Mouse (Mus musculus): ENCODE data around the gene Ifnlr1. TPM values are rescaled to one million over a fixed set of nuclear protein-coding genes. Genes with fewer than 3 reads are reported as not detected.

Gene Ifnlr1
- polyA plus RNA-seq, 1 experiment from 2014 or later: 1.8 TPM

DNA sequence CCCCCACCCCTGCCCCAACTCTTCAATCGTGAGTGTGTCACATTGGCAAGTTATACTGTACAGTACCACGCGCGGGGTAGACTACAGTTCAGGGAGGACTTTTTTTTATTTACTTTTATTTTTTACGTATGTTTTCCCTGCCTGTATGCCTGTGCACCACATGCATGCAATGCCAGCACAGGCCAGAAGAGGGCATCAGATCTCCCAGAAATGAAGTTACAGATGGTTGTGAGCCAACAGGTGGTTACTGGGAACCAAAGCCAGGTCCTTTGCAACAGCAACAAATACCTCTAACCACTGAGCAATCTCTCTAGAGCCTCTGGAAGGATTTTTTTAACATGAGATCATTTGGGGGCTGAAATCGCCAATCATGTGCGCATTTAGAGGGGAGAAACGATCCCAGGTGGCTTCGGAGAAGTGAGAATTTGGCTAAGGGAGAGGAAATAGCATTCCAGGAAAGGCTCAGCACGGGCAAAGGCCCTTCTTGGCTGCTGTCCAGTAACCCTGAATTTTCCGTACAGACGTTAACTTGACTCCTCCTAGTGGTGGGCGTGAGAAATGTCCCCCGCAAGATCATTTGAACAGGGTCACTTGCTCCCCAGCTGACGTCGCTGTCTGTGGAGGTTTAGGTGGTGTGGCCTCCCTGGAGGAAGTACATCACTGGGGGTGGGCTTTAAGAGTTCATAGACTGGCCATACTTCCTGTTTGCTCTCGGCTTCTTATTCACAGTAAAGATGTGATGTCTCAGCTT is 36.6 kb downstream of the Ifnlr1 start:
- 67% methylated on average over 17 of the region's 17 CpGs for WGBS

DNA sequence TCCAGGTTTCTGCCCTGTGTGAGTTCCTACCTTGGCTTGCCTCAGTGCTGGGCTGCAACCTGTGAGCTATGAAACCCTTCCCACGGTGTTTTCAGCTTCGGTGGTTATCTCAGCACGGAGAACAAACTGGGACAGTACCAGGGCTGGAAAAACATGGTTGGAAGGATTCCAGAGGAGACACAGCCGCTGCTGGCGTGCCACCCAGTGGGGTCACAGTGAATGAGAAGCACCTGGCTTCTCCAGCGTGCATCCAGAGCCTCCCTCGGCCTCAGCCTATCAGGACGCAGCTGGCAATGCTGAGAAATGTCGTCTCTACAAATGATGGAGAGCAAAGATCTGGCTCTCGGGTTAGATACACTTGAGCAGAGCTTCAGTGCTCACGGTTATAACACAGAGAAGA is 40.3 kb downstream of the Ifnlr1 start:
- WGBS: 52% methylated on average over 11 of the region's 11 CpGs
- H3K4me3 ChIP-seq (replicated peaks): no peak overlapping the region
- no peaks in the 10 kb centered on the region for H3K27me3 ChIP-seq (replicated peaks)
- H3K9ac ChIP-seq: no peak overlapping the region
- H3K36me3 ChIP-seq: no peaks in the 10 kb centered on the region
- no peak for ATAC-seq (ENCODE audit: insufficient read depth, low FRiP score, low read depth)
- H3K27ac ChIP-seq: no peak overlapping the region
- H3K9me3 ChIP-seq: no peaks in the 10 kb centered on the region
- H3K4me2 ChIP-seq: no peak overlapping the region
- H3K4me1 ChIP-seq: peaks cover 17% of the 10 kb centered on the region; the same call in 1 of the 2 replicates

More for the DNA sequence above, 36.6 kb downstream of the Ifnlr1 start:
- Histone ChIP-seq H3K27me3 (replicated peaks) (no peaks in the 10 kb centered on the region), H3K9me3 (no peaks in the 10 kb centered on the region), H3K4me1 (peaks cover 11% of the 10 kb centered on the region; the same call in 1 of the 2 replicates), H3K4me2 (no peak overlapping the region), H3K27ac (no peak overlapping the region), H3K9ac (no peak overlapping the region), H3K4me3 (replicated peaks) (no peak overlapping the region), H3K36me3 (no peaks in the 10 kb centered on the region)
- no peak for ATAC-seq (ENCODE audit: insufficient read depth, low FRiP score, low read depth)

DNA sequence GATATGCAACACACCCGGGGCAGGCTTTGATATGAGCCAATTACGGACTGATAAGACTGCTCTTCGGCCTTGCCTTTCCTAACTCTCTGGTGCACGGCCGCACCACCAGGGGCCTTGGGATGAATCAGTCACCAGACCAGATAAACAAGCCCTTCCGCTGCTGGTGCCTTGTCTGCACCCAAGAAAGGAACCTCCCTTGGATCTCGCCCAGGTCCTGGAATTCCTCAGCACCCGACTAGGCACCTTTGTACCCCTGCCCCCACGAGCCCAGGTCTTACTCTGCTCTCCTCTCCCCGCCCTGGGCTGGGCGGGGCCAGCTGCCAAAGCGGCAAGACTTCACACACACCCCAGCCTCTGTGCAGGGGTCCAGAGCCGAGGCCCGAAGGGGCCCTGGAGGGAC is 41.7 kb downstream of the Ifnlr1 start, which contains the start of gene Il22ra1:
TSS of gene Il22ra1 (plus strand) at position 356 of the 400 bp plus-strand sequence.
- Histone ChIP-seq H3K9me3 (no peaks in the 10 kb centered on the region), H3K4me2 (peak within 1 kb of the TSS; percentile 45), H3K27ac (peak within 1 kb of the TSS; percentile 58), H3K36me3 (no peaks in the 10 kb centered on the region), H3K4me1 (peaks cover 17% of the 10 kb centered on the region; the same call in 1 of the 2 replicates), H3K4me3 (replicated peaks) (peak within 1 kb of the TSS; percentile 34), H3K9ac (0 out of 2 replicates have a peak within 1 kb of the TSS, but pooled peaks have one; percentile 2), H3K27me3 (replicated peaks) (no peaks in the 10 kb centered on the region)
- peak; percentile 80 for ATAC-seq (ENCODE audit: insufficient read depth, low FRiP score, low read depth)
- WGBS: 23% methylated on average over 14 of the region's 14 CpGs

DNA sequence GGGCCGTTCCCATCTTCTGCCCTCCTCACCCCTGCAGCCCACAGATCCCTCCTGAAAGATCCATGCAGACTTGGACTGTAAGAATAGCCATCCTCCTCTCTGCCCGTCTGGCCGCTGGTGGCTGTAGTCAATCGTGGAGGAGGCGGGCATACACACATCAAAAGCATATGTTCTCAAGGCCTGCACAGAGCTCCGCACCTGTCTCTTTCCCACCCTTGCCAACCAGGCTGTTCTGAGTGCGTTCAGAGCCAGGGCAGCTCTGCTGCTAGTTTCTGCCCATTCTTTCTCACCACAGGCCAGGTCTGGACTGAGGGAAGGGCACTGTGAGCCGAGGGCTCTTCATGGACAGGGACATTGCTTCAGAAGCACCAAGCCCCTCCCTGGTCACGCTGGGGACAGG is 44.1 kb downstream of the Ifnlr1 start:
- Histone ChIP-seq H3K4me1 (peaks cover 17% of the 10 kb centered on the region; the same call in 1 of the 2 replicates), H3K4me2 (peak overlapping the region; percentile 45; the same call in 1 of the 2 replicates), H3K9me3 (peaks cover 5% of the 10 kb centered on the region; the same call in 1 of the 2 replicates), H3K4me3 (replicated peaks) (no peak overlapping the region), H3K27ac (peak overlapping the region; percentile 58), H3K9ac (no peak overlapping the region), H3K36me3 (0 out of 2 replicates have a peak, but pooled peaks cover 7% of the 10 kb centered on the region), H3K27me3 (replicated peaks) (no peaks in the 10 kb centered on the region)
- WGBS: 70% methylated on average over 9 of the region's 9 CpGs
- peak; percentile 44; the same call in 1 of the 2 replicates for ATAC-seq (ENCODE audit: insufficient read depth, low FRiP score, low read depth)

DNA sequence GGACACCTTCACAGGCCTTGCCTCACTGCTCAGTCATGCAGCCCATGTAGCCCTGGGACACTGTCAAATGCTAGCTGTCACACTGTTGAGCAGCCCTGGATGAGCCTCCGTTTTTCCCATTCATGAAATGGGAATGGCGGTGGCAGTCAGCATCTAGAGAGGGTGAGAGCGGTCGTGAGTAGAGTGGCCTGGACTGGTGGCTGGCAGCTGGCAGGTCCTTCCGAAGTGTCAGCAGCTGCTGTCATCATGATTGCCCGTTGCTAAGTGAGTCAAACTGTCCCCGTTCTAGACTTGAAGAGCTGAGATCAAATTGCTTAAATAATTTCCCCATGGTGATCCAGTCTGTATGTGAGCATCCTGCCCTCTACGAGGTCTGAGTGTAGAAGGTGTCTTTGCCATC is 44.9 kb downstream of the Ifnlr1 start:
- WGBS: 73% methylated on average over 8 of the region's 8 CpGs
- 0 out of 2 replicates have a peak, but pooled peaks cover 7% of the 10 kb centered on the region for H3K36me3 ChIP-seq
- no peak for ATAC-seq (ENCODE audit: insufficient read depth, low FRiP score, low read depth)

DNA sequence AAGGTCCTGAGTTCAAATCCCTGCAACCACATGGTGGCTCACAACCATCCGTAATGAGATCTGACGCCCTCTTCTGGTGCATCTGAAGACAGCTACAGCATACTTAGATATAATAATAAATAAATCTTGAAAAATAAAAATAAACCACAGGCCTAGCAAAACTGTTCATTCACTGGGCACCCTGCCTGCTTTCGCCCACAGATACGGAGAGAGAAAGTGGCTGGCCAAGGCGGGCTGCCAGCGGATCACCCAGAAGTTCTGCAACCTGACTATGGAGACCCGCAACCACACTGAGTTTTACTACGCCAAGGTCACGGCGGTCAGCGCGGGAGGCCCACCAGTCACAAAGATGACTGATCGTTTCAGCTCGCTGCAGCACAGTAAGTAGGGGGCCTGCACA is 47.8 kb downstream of the Ifnlr1 start:
- Histone ChIP-seq H3K4me3 (replicated peaks) (no peak overlapping the region), H3K9ac (no peak overlapping the region), H3K4me1 (0 out of 2 replicates have a peak, but pooled peaks cover 2% of the 10 kb centered on the region), H3K27ac (no peak overlapping the region), H3K36me3 (0 out of 2 replicates have a peak, but pooled peaks cover 7% of the 10 kb centered on the region), H3K9me3 (peaks cover 7% of the 10 kb centered on the region; the same call in 1 of the 2 replicates), H3K27me3 (replicated peaks) (no peaks in the 10 kb centered on the region), H3K4me2 (no peak overlapping the region)
- ATAC-seq (ENCODE audit: insufficient read depth, low FRiP score, low read depth): no peak
- 96% methylated on average over 14 of the region's 14 CpGs for WGBS

More for the DNA sequence above, 44.9 kb downstream of the Ifnlr1 start:
- no peak overlapping the region for H3K9ac ChIP-seq
- H3K4me2 ChIP-seq: 0 out of 2 replicates have a peak overlapping the region, but pooled peaks have one; percentile 12
- no peak overlapping the region for H3K4me3 ChIP-seq (replicated peaks)
- H3K9me3 ChIP-seq: peaks cover 7% of the 10 kb centered on the region; the same call in 1 of the 2 replicates
- H3K27ac ChIP-seq: 0 out of 2 replicates have a peak overlapping the region, but pooled peaks have one; percentile 17
- no peaks in the 10 kb centered on the region for H3K27me3 ChIP-seq (replicated peaks)
- H3K4me1 ChIP-seq: peaks cover 17% of the 10 kb centered on the region; the same call in 1 of the 2 replicates

DNA sequence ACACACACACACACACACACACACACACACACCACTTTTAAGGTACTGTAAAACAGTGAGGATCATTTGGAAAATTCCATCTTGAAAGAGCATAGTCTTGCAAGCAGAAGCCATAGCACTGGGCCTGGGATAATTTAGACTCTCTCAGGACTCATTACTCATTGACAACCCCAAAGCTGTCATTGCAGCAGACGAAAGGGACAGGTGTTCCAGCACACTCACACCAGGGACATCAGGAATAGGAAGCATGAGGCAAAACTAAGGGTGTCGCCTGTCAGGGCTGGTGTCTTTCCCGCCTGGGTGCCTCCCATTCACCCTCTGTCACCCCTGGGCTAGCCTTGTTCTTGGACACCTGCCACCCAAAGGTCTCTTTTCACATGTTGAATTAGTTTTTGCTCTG is 50.8 kb downstream of the Ifnlr1 start:
- peaks cover 7% of the 10 kb centered on the region; the same call in 1 of the 2 replicates for H3K9me3 ChIP-seq
- H3K27ac ChIP-seq: no peak overlapping the region
- H3K4me1 ChIP-seq: no peaks in the 10 kb centered on the region
- H3K27me3 ChIP-seq (replicated peaks): no peaks in the 10 kb centered on the region
- 78% methylated on average over 3 of the region's 3 CpGs for WGBS
- no peak for ATAC-seq (ENCODE audit: insufficient read depth, low FRiP score, low read depth)
- H3K4me2 ChIP-seq: no peak overlapping the region
- H3K36me3 ChIP-seq: 0 out of 2 replicates have a peak, but pooled peaks cover 7% of the 10 kb centered on the region
- H3K9ac ChIP-seq: no peak overlapping the region
- no peak overlapping the region for H3K4me3 ChIP-seq (replicated peaks)

DNA sequence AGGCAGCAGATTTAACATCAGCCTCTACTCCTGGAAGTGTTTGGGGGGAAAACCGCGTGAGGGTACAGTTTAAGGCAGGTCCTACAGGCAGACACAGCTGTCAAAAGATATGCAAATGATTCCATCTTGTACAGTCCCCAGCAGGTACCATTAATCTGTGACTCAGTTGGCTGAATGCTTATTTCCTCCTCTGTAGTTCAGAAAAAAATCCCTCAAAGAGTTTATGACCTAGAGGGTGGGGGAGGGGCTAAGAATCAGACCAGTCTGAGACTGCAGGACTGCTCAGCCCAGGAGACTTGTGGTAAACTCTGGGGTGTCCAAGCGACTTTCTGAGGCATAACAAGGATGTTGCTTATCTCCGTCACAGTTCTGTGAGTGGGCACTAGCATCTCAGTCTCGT is 52.1 kb downstream of the Ifnlr1 start:
- no peak overlapping the region for H3K4me3 ChIP-seq (replicated peaks)
- H3K9ac ChIP-seq: no peak overlapping the region
- 37% methylated on average over 5 of the region's 5 CpGs for WGBS
- no peak overlapping the region for H3K4me2 ChIP-seq
- ATAC-seq (ENCODE audit: insufficient read depth, low FRiP score, low read depth): no peak
- H3K36me3 ChIP-seq: 0 out of 2 replicates have a peak, but pooled peaks cover 7% of the 10 kb centered on the region
- peaks cover under 1% of the 10 kb centered on the region; the same call in 1 of the 2 replicates for H3K4me1 ChIP-seq
- H3K9me3 ChIP-seq: peaks cover 7% of the 10 kb centered on the region; the same call in 1 of the 2 replicates
- no peak overlapping the region for H3K27ac ChIP-seq
- H3K27me3 ChIP-seq (replicated peaks): no peaks in the 10 kb centered on the region

DNA sequence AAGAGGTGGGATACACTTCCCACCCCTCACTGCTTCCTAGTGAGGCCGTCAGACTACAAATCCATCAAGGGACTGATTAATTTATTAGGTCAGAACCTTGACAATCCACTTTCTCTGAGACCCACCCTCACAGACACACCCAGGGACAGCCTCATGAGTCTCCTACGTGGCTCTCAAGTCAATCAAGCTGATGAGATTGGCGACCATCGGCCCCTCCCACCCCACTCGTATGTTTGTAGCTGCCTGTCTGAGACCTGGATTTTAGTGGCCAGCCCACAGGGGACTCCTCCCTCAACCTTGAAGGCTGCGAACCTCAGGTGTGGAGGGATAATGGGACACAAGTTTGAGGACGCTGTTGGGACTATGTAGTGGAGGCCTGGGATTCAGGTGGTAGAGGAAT is 53.1 kb downstream of the Ifnlr1 start:
- H3K27me3 ChIP-seq (replicated peaks): no peaks in the 10 kb centered on the region
- 51% methylated on average over 7 of the region's 7 CpGs for WGBS
- H3K4me1 ChIP-seq: peaks cover 10% of the 10 kb centered on the region; the same call in 1 of the 2 replicates
- 0 out of 2 replicates have a peak, but pooled peaks cover 6% of the 10 kb centered on the region for H3K36me3 ChIP-seq
- no peak overlapping the region for H3K4me3 ChIP-seq (replicated peaks)
- H3K27ac ChIP-seq: no peak overlapping the region
- no peak overlapping the region for H3K4me2 ChIP-seq
- ATAC-seq (ENCODE audit: insufficient read depth, low FRiP score, low read depth): no peak; the same call in 1 of the 2 replicates
- peaks cover 7% of the 10 kb centered on the region; the same call in 1 of the 2 replicates for H3K9me3 ChIP-seq
- no peak overlapping the region for H3K9ac ChIP-seq

DNA sequence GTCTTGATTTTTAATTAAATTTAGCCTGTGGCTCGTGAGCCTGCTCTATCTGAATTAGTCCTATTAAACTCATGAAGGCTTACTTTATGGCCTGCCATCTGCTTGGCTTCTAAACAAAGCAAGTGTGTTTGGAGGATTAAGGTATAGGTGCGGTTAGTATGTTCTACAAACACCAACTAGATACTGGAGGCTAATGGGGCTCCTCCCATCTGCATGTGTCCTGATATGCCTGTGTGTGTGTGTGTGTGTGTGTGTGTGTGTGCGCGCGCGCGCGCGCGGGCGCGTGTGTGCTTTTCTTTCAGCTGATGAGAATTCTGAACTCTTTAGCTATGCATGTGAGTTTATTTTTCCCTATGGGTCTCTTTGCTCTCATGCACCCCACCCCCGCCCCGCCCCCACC is 53.6 kb downstream of the Ifnlr1 start:
- peak; percentile 51; the same call in 1 of the 2 replicates for ATAC-seq (ENCODE audit: insufficient read depth, low FRiP score, low read depth)

DNA sequence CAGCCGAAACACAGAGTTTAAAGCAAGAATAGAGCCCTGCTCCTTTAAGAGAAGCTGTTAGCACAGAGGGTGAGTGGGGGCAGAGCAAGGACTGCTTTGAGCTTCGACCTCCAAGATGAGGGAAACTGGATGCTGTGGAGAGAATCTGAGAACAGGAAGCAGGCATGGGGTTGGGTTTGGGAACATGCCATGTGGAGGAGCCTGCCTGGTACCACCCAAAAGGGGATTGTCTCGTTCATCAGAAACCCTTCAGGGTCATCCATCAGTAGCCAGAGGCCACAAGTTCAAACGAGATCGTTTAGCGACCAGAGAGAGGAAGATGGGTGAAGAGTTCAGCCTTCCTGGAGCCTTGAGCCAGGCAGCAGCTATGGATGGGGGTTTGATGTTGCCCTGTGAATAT is 57.4 kb downstream of the Ifnlr1 start:
- no peak overlapping the region for H3K4me3 ChIP-seq (replicated peaks)
- H3K4me2 ChIP-seq: no peak overlapping the region
- no peak overlapping the region for H3K27ac ChIP-seq
- no peaks in the 10 kb centered on the region for H3K27me3 ChIP-seq (replicated peaks)
- no peak overlapping the region for H3K9ac ChIP-seq
- no peaks in the 10 kb centered on the region for H3K9me3 ChIP-seq
- H3K4me1 ChIP-seq: peaks cover 30% of the 10 kb centered on the region
- 22% methylated on average over 6 of the region's 6 CpGs for WGBS
- ATAC-seq (ENCODE audit: insufficient read depth, low FRiP score, low read depth): no peak
- no peaks in the 10 kb centered on the region for H3K36me3 ChIP-seq

More for the DNA sequence above, 53.6 kb downstream of the Ifnlr1 start:
- Histone ChIP-seq H3K27me3 (replicated peaks) (no peaks in the 10 kb centered on the region), H3K9me3 (0 out of 2 replicates have a peak, but pooled peaks cover 4% of the 10 kb centered on the region), H3K4me3 (replicated peaks) (no peak overlapping the region), H3K9ac (no peak overlapping the region), H3K4me2 (no peak overlapping the region), H3K36me3 (0 out of 2 replicates have a peak, but pooled peaks cover under 1% of the 10 kb centered on the region), H3K27ac (no peak overlapping the region), H3K4me1 (peaks cover 15% of the 10 kb centered on the region)
- WGBS: 72% methylated on average over 14 of the region's 14 CpGs
